Comparison of ENCODE assay signal across 8 mouse cellular contexts in genomic region chr3:87910573-87911141, GRCm38 (mm10). TPM values are rescaled to one million over a fixed set of nuclear protein-coding genes. Genes with fewer than 3 reads are reported as not detected.
DNase-seq lines count a peak whose midpoint lies in the region; ATAC-seq lines count a peak whose summit lies in the region.

No protein-coding gene starts in this region.

- H3K27ac ChIP-seq in embryonic facial prominence, embryonic 10.5 days (replicated peaks), result peak overlapping the region; percentile 99
- peak overlapping the region; percentile 85 for H3K27ac ChIP-seq in liver, embryonic 15.5 days (replicated peaks)
- peak overlapping the region; percentile 2; the same call in 1 of the 2 replicates for H3K27ac ChIP-seq in neural tube, embryonic 12.5 days

- H3K4me1 ChIP-seq in embryonic facial prominence, embryonic 10.5 days, result peaks cover 56% of the 10 kb centered on the region
- peaks cover 81% of the 10 kb centered on the region for H3K4me1 ChIP-seq in liver, embryonic 15.5 days (replicated peaks)
- H3K4me1 ChIP-seq in neural tube, embryonic 12.5 days, result peaks cover 41% of the 10 kb centered on the region

- 7% methylated on average over 12 of the region's 12 CpGs for WGBS in embryonic facial prominence, embryonic 10.5 days
- 13% methylated on average over 12 of the region's 12 CpGs for WGBS in liver, embryonic 15.5 days (ENCODE audit: insufficient replicate concordance)
- WGBS in neural tube, embryonic 12.5 days, result 4% methylated on average over 12 of the region's 12 CpGs

- ATAC-seq in liver, embryonic 15.5 days (ENCODE audit: insufficient read depth), result peak; percentile 10
- ATAC-seq in neural tube, embryonic 12.5 days (ENCODE audit: low FRiP score, low read depth), result no peak

- H3K36me3 ChIP-seq in embryonic facial prominence, embryonic 10.5 days (replicated peaks), result peaks cover 33% of the 10 kb centered on the region
- peaks cover 45% of the 10 kb centered on the region for H3K36me3 ChIP-seq in liver, embryonic 15.5 days (replicated peaks)
- H3K36me3 ChIP-seq in neural tube, embryonic 12.5 days, result peaks cover 24% of the 10 kb centered on the region

- H3K4me2 ChIP-seq in liver, embryonic 15.5 days, result peak overlapping the region; percentile 83
- H3K4me2 ChIP-seq in neural tube, embryonic 12.5 days (replicated peaks), result peak overlapping the region; percentile 68

- H3K9ac ChIP-seq in liver, embryonic 15.5 days, result peak overlapping the region; percentile 99; the same call in 1 of the 2 replicates
- H3K9ac ChIP-seq in neural tube, embryonic 12.5 days, result peak overlapping the region; percentile 46; the same call in 1 of the 2 replicates

- peak; percentile 26 to 47 for DNase-seq in thymus, adult 18-20 months
- DNase-seq in thymus, postnatal 0 days (ENCODE audit: low spot score), result no peak
- DNase-seq in embryonic facial prominence, embryonic 10.5 days (ENCODE audit: low spot score), result peak; percentile 92
- peak; percentile 86 to 87 for DNase-seq in heart, adult 9 months (ENCODE audit: low spot score in 2 of 2)
- peak; percentile 91 to 92 for DNase-seq in kidney, adult 8-10 months
- peak; percentile 54 for DNase-seq in thymus, postnatal 4 days

- H3K9me3 ChIP-seq in embryonic facial prominence, embryonic 10.5 days, result no peaks in the 10 kb centered on the region
- no peaks in the 10 kb centered on the region for H3K9me3 ChIP-seq in liver, embryonic 15.5 days (replicated peaks)
- no peaks in the 10 kb centered on the region for H3K9me3 ChIP-seq in neural tube, embryonic 12.5 days

- H3K4me3 ChIP-seq in embryonic facial prominence, embryonic 10.5 days, result peak overlapping the region; percentile 99
- peak overlapping the region; percentile 95 for H3K4me3 ChIP-seq in liver, embryonic 15.5 days (replicated peaks)
- H3K4me3 ChIP-seq in neural tube, embryonic 12.5 days, result peak overlapping the region; percentile 34

- H3K27me3 ChIP-seq in embryonic facial prominence, embryonic 10.5 days (replicated peaks; ENCODE audit: low read depth, poor library complexity, severe bottlenecking), result no peaks in the 10 kb centered on the region
- H3K27me3 ChIP-seq in liver, embryonic 15.5 days, result no peaks in the 10 kb centered on the region
- H3K27me3 ChIP-seq in neural tube, embryonic 12.5 days (replicated peaks), result no peaks in the 10 kb centered on the region

RNA-seq across cellular contexts. Expression of gene Hdgf, which starts 4.5 kb away (rescaled TPM):
- 223 and 234 TPM in 2 replicates for polyA plus RNA-seq in thymus, postnatal 0 days (2015; fragmentation: Nextera tagmentation; extraction: Ambion mirVana)
- 269 and 278 TPM in 2 replicates for polyA plus RNA-seq in embryonic facial prominence, embryonic 10.5 days (2016; fragmentation: Nextera tagmentation; extraction: Ambion mirVana)
- 213 and 216 TPM in 2 replicates for polyA plus RNA-seq in liver, embryonic 15.5 days (2015; fragmentation: Nextera tagmentation; extraction: Ambion mirVana)
- 225 and 233 TPM in 2 replicates for polyA plus RNA-seq in neural tube, embryonic 12.5 days (2016; fragmentation: Nextera tagmentation; extraction: Ambion mirVana)

RNA-seq across cellular contexts. Expression of gene Mrpl24, which starts 8.6 kb away (rescaled TPM):
- polyA plus RNA-seq in thymus, postnatal 0 days (2015; fragmentation: Nextera tagmentation; extraction: Ambion mirVana), result 107 and 108 TPM in 2 replicates
- 78.4 and 79.3 TPM in 2 replicates for polyA plus RNA-seq in embryonic facial prominence, embryonic 10.5 days (2016; fragmentation: Nextera tagmentation; extraction: Ambion mirVana)
- 30.7 and 33.5 TPM in 2 replicates for polyA plus RNA-seq in liver, embryonic 15.5 days (2015; fragmentation: Nextera tagmentation; extraction: Ambion mirVana)
- 78.4 and 81.7 TPM in 2 replicates for polyA plus RNA-seq in neural tube, embryonic 12.5 days (2016; fragmentation: Nextera tagmentation; extraction: Ambion mirVana)

RNA-seq across cellular contexts. Expression of gene Isg20l2, which starts 19.5 kb away (rescaled TPM):
- polyA plus RNA-seq in thymus, postnatal 0 days (2015; fragmentation: Nextera tagmentation; extraction: Ambion mirVana), result 58.9 and 61.4 TPM in 2 replicates
- 78.0 and 81.3 TPM in 2 replicates for polyA plus RNA-seq in embryonic facial prominence, embryonic 10.5 days (2016; fragmentation: Nextera tagmentation; extraction: Ambion mirVana)
- 21.0 and 22.9 TPM in 2 replicates for polyA plus RNA-seq in liver, embryonic 15.5 days (2015; fragmentation: Nextera tagmentation; extraction: Ambion mirVana)
- 60.7 and 64.1 TPM in 2 replicates for polyA plus RNA-seq in neural tube, embryonic 12.5 days (2016; fragmentation: Nextera tagmentation; extraction: Ambion mirVana)

RNA-seq across cellular contexts. Expression of gene Rrnad1, which starts 19.9 kb away (rescaled TPM):
- 15.7 and 16.6 TPM in 2 replicates for polyA plus RNA-seq in thymus, postnatal 0 days (2015; fragmentation: Nextera tagmentation; extraction: Ambion mirVana)
- 20.6 and 21.5 TPM in 2 replicates for polyA plus RNA-seq in embryonic facial prominence, embryonic 10.5 days (2016; fragmentation: Nextera tagmentation; extraction: Ambion mirVana)
- polyA plus RNA-seq in liver, embryonic 15.5 days (2015; fragmentation: Nextera tagmentation; extraction: Ambion mirVana), result 5.6 and 6.3 TPM in 2 replicates
- polyA plus RNA-seq in neural tube, embryonic 12.5 days (2016; fragmentation: Nextera tagmentation; extraction: Ambion mirVana), result 22.2 TPM in 2 replicates

RNA-seq across cellular contexts. Expression of gene Prcc, which starts 25.2 kb away (rescaled TPM):
- polyA plus RNA-seq in thymus, postnatal 0 days (2015; fragmentation: Nextera tagmentation; extraction: Ambion mirVana), result 13.9 and 14.4 TPM in 2 replicates
- 19.7 and 20.6 TPM in 2 replicates for polyA plus RNA-seq in embryonic facial prominence, embryonic 10.5 days (2016; fragmentation: Nextera tagmentation; extraction: Ambion mirVana)
- 6.5 TPM in 2 replicates for polyA plus RNA-seq in liver, embryonic 15.5 days (2015; fragmentation: Nextera tagmentation; extraction: Ambion mirVana)
- polyA plus RNA-seq in neural tube, embryonic 12.5 days (2016; fragmentation: Nextera tagmentation; extraction: Ambion mirVana), result 14.3 and 15.4 TPM in 2 replicates

Comparison
In these comparisons a context has a peak if more than half of its experiments do, and no peak if none do; other contexts are left out.
1. H3K27ac ChIP-seq: peak in every context shown above with its lines; median percentile 99 in embryonic facial prominence, embryonic 10.5 days; 85 in liver, embryonic 15.5 days; 2 in neural tube, embryonic 12.5 days.
2. H3K4me3 ChIP-seq: peak in every context shown above with its lines; median percentile 99 in embryonic facial prominence, embryonic 10.5 days; 95 in liver, embryonic 15.5 days; 34 in neural tube, embryonic 12.5 days.